Mouse (Mus musculus) CH12.LX (cell line): ENCODE results near the gene Rbsn. TPM values are rescaled to one million over a fixed set of nuclear protein-coding genes. Genes with fewer than 3 reads are reported as not detected.

Experiments used
- DNase-seq: peaks from one replicate; pipeline ENCODE4 v3.0.0-alpha.2; 2013; ENCODE audit errors: extremely low read depth
- H3K27ac ChIP-seq: 2 replicates; pipeline ENCODE4 v1.5.1; 2012; ENCODE audit warnings: low read depth, mild to moderate bottlenecking, control low read depth, moderate library complexity; ENCODE audit not compliant: insufficient read depth
- H3K27me3 ChIP-seq: replicated peaks from 2 replicates; pipeline ENCODE3; 2012; ENCODE audit warnings: inconsistent platforms
- H3K36me3 ChIP-seq, 2 experiments: replicated peaks in 1 of 2; 2 replicates each; pipeline versions ENCODE3 to v1.6.1; 2012; ENCODE audit warnings: inconsistent platforms in 1 of 2, low read length in 1 of 2, mild to moderate bottlenecking in 1 of 2, mixed read lengths in 1 of 2, moderate library complexity in 1 of 2; ENCODE audit not compliant: control insufficient read depth in 1 of 2, insufficient read depth in 1 of 2
- H3K4me1 ChIP-seq, 2 experiments: 2 replicates each; pipeline ENCODE4 v1.6.1; 2012; ENCODE audit warnings: inconsistent platforms in 1 of 2, moderate library complexity in 1 of 2; ENCODE audit not compliant: insufficient read depth in 2 of 2, control insufficient read depth in 1 of 2
- H3K4me2 ChIP-seq: 2 replicates; pipeline ENCODE4 v1.6.1; 2012; ENCODE audit warnings: low read depth, mild to moderate bottlenecking, control low read depth; ENCODE audit not compliant: poor library complexity, insufficient read depth, severe bottlenecking
- H3K4me3 ChIP-seq, 3 experiments: fragments of 150-350 bp in 1 of 3; sonication (generic) in 1 of 3; replicated peaks in 1 of 3; 2 replicates each; pipeline versions ENCODE3 to v1.5.1; 2011 to 2012; ENCODE audit warnings: low read depth in 2 of 3, low read length in 2 of 3, mild to moderate bottlenecking in 2 of 3, moderate library complexity in 2 of 3, control low read depth in 1 of 3, improper control_type of control experiment in 1 of 3, inconsistent platforms in 1 of 3, mixed read lengths in 1 of 3; ENCODE audit not compliant: poor library complexity in 1 of 3
- H3K79me2 ChIP-seq: replicated peaks from 2 replicates; pipeline ENCODE4 v1.6.1; 2012; ENCODE audit warnings: mild to moderate bottlenecking, moderate library complexity; ENCODE audit not compliant: control insufficient read depth, poor library complexity, insufficient read depth, severe bottlenecking; ENCODE audit errors: extremely low read depth
- H3K9ac ChIP-seq: 2 replicates; pipeline ENCODE4 v1.6.1; 2012; ENCODE audit warnings: low read depth, mild to moderate bottlenecking, control low read depth, moderate library complexity; ENCODE audit not compliant: insufficient read depth
- H3K9me3 ChIP-seq: replicated peaks from 2 replicates; pipeline ENCODE3; 2012; ENCODE audit warnings: low read length, inconsistent platforms, mixed read lengths
- BHLHE40 ChIP-seq: IDR thresholded peaks from 2 replicates; pipeline ENCODE4 v1.6.1; 2011; ENCODE audit warnings: mild to moderate bottlenecking, low read depth, low read length, improper control_type of control experiment
- CHD2 ChIP-seq: IDR thresholded peaks from 2 replicates; pipeline ENCODE4 v1.6.1; 2011; ENCODE audit warnings: low read length, improper control_type of control experiment
- IRF4 ChIP-seq: IDR thresholded peaks from 2 replicates; pipeline ENCODE4 v1.6.1; 2014; ENCODE audit warnings: low read depth, mild to moderate bottlenecking, inconsistent platforms, low read length, improper control_type of control experiment
- JUN ChIP-seq: IDR thresholded peaks from 2 replicates; pipeline ENCODE4 v1.6.1; 2011; ENCODE audit warnings: low read depth, mild to moderate bottlenecking, low read length, improper control_type of control experiment, moderate library complexity; ENCODE audit not compliant: insufficient read depth
- MAFK ChIP-seq: IDR thresholded peaks from 2 replicates; pipeline ENCODE4 v1.6.1; 2011; ENCODE audit warnings: low read length, improper control_type of control experiment; ENCODE audit not compliant: insufficient replicate concordance
- MAX ChIP-seq: IDR thresholded peaks from 2 replicates; pipeline ENCODE4 v1.6.1; 2011; ENCODE audit warnings: low read length, improper control_type of control experiment
- MEF2A ChIP-seq: IDR thresholded peaks from 2 replicates; pipeline ENCODE4 v1.6.1; 2014; ENCODE audit warnings: low read depth, mild to moderate bottlenecking, inconsistent platforms, low read length, improper control_type of control experiment, borderline replicate concordance
- MXI1 ChIP-seq: IDR thresholded peaks from 2 replicates; pipeline ENCODE4 v1.6.1; 2011; ENCODE audit warnings: mild to moderate bottlenecking, low read depth, low read length, improper control_type of control experiment
- MYC ChIP-seq: IDR thresholded peaks from 2 replicates; pipeline ENCODE4 v1.6.1; 2011; ENCODE audit warnings: low read depth, mild to moderate bottlenecking, improper control_type of control experiment, low read length
- POLR2A ChIP-seq: IDR thresholded peaks from 2 replicates; pipeline ENCODE4 v1.6.1; 2011; ENCODE audit warnings: low read depth, mild to moderate bottlenecking, improper control_type of control experiment, low read length
- POLR2AphosphoS2 ChIP-seq: IDR thresholded peaks from 2 replicates; pipeline ENCODE4 v1.6.1; 2011; ENCODE audit warnings: low read depth, low read length, improper control_type of control experiment
- RCOR1 ChIP-seq: conservative IDR thresholded peaks from 2 replicates; pipeline ENCODE4 v1.6.1; 2012; ENCODE audit warnings: low read depth, mild to moderate bottlenecking, inconsistent platforms, low read length, improper control_type of control experiment
- SMC3 ChIP-seq: IDR thresholded peaks from 2 replicates; pipeline ENCODE4 v1.6.1; 2011; ENCODE audit warnings: low read depth, low read length, improper control_type of control experiment
- TBP ChIP-seq: conservative IDR thresholded peaks from 2 replicates; pipeline ENCODE4 v1.6.1; 2011; ENCODE audit warnings: low read depth, low read length, improper control_type of control experiment
- TCF12 ChIP-seq: IDR thresholded peaks from 2 replicates; pipeline ENCODE4 v1.6.1; 2014; ENCODE audit warnings: low read depth, mild to moderate bottlenecking, inconsistent platforms, low read length, improper control_type of control experiment
- UBTF ChIP-seq: IDR thresholded peaks from 2 replicates; pipeline ENCODE4 v1.6.1; 2012; ENCODE audit warnings: low read depth, mild to moderate bottlenecking, inconsistent platforms, low read length, improper control_type of control experiment, moderate library complexity
- USF1 ChIP-seq: IDR thresholded peaks from 2 replicates; pipeline ENCODE4 v1.6.1; 2014; ENCODE audit warnings: low read depth, mild to moderate bottlenecking, inconsistent platforms, low read length, improper control_type of control experiment
- USF2 ChIP-seq: conservative IDR thresholded peaks from 2 replicates; pipeline ENCODE4 v1.6.1; 2011; ENCODE audit warnings: low read depth, low read length, improper control_type of control experiment
- ZC3H11A ChIP-seq: IDR thresholded peaks from 2 replicates; pipeline ENCODE4 v1.6.1; 2012; ENCODE audit warnings: low read depth, mild to moderate bottlenecking, inconsistent platforms, low read length, improper control_type of control experiment
- ZKSCAN1 ChIP-seq: IDR thresholded peaks from 2 replicates; pipeline ENCODE4 v1.6.1; 2012; ENCODE audit warnings: low read depth, inconsistent platforms, low read length, improper control_type of control experiment, borderline replicate concordance
- dilution Hi-C: fragments of 300-500 bp; cut with MboI; formaldehyde crosslinking; loops from 2 replicates; pipeline ENCODE4 v1.14.3; 2020; ENCODE audit warnings: low sequenced_read_pairs; ENCODE audit not compliant: extremely low pct_unique_long_range_greater_than_20kb, extremely low pct_ligation_motif_present
- in situ Hi-C: fragments of 300-500 bp; cut with MboI; formaldehyde crosslinking; loops from 3 replicates; pipeline ENCODE4 v1.14.3; 2019; ENCODE audit warnings: low sequenced_read_pairs, low pct_ligation_motif_present, low pct_unique_long_range_greater_than_20kb, mixed read lengths
- polyA plus RNA-seq: library from polyadenylated mRNA; unstranded; fragments of >175 nt; gene quantifications from 2 replicates; pipeline ENCODE4 v1.2.1, GENCODE M21; 2012; ENCODE audit warnings: low read depth; ENCODE audit not compliant: insufficient read length
- total RNA-seq, 2 experiments: library from RNA; depleted of rRNA; stranded (reverse); fragments of 300-350 nt in 1 of 2; fragments of >200 nt in 1 of 2; gene quantifications; 2 replicates each; pipeline ENCODE4 v1.2.3; 2012 to 2014

Rbsn gene
- total and polyA plus RNA-seq, 3 experiments, result 10.4 to 12.3 (median 11.7) TPM

DNA sequence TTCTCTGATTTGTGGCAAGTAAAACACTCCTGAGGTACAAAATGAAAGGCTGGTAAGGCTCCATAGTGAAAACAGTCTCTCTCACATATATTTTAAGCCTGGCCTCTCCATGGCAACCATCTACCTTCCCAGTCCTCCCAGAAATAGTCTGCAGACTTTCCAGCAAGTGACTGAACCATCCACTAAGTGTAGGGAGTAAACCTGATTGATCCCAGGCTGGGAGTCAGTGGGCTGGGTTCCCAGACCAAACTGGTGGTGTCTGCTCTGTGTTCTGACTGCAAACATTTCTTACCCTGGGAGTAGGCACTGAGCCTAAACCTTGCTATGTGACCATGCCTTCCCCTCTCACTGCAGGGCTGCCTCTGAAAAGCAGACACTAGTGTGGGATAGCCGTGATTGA is 10.3 kb upstream of the Rbsn start:
- Histone ChIP-seq H3K4me2 (no peak overlapping the region), H3K27me3 (peaks cover 26% of the 10 kb centered on the region), H3K9ac (no peak overlapping the region), H3K27ac (no peak overlapping the region), H3K4me3 (no peak overlapping the region), H3K79me2 (no peaks in the 10 kb centered on the region), H3K36me3 (no peaks in the 10 kb centered on the region), H3K4me1 (peaks cover under 1 to 18% of the 10 kb centered on the region in 2 experiments; a peak in 3 of 4 replicates), H3K9me3 (peaks cover 3% of the 10 kb centered on the region)
- TF ChIP-seq ZKSCAN1 (no peak), ZC3H11A (no peak), MEF2A (no peak), MAX (no peak), USF2 (no peak), MAFK (no peak), IRF4 (no peak)
- dilution Hi-C loops, result no loop called here
- in situ Hi-C loops, result loop anchor here (5.0 kb wide), 1 partner anchor 42 kb away; no protein-coding TSS in a partner anchor
- no peak for DNase-seq

DNA sequence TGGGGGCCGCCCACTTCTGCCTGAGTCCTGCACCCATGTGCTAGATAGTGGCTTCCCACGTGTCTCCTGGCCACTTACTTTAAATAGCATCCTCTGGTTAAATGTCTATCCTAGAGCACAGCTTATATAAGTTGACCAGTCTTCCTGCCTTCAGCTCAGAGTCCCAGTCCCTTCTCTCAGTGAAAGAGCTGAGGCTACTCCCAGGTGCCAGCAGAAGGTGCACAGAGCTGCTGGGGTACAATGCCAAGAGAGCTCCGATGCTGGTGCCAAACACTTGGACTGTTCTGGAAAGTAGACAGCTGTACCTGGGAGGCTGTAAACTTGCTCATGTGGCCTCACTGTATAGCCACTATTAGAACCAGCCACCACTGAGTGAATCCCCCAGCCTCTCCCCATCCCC is 7.3 kb upstream of the Rbsn start:
- in situ Hi-C loops, result loop anchor here (5.0 kb wide), 1 partner anchor 45 kb away; no protein-coding TSS in a partner anchor
- H3K79me2 ChIP-seq, result no peaks in the 10 kb centered on the region

GRCm38 (mm10) chr6:92221604-92222003 is 6.9 kb upstream of the Rbsn start:
- peaks cover 3% of the 10 kb centered on the region for H3K9me3 ChIP-seq
- H3K4me1 ChIP-seq, result no peaks in the 10 kb centered on the region
- no peak overlapping the region for H3K4me3 ChIP-seq
- H3K9ac ChIP-seq, result no peak overlapping the region
- in situ Hi-C loops, result loop anchor here (5.0 kb wide), 1 partner anchor 46 kb away; no protein-coding TSS in a partner anchor
- TF ChIP-seq USF1 (no peak), TBP (no peak), ZC3H11A (no peak), POLR2AphosphoS2 (no peak)
- TF ChIP-seq, all 38 proteins: peak for 0
- no peaks in the 10 kb centered on the region for H3K36me3 ChIP-seq
- H3K79me2 ChIP-seq, result no peaks in the 10 kb centered on the region
- no peak for DNase-seq
- no peak overlapping the region for H3K4me2 ChIP-seq
- peaks cover 41% of the 10 kb centered on the region for H3K27me3 ChIP-seq
- dilution Hi-C loops, result no loop called here
- H3K27ac ChIP-seq, result no peak overlapping the region

More for the DNA sequence above, 7.3 kb upstream of the Rbsn start:
- no peaks in the 10 kb centered on the region for H3K36me3 ChIP-seq
- no peak overlapping the region for H3K27ac ChIP-seq
- no peak overlapping the region for H3K9ac ChIP-seq
- H3K4me1 ChIP-seq, result no peaks in the 10 kb centered on the region
- dilution Hi-C loops, result no loop called here
- peaks cover 3% of the 10 kb centered on the region for H3K9me3 ChIP-seq
- peaks cover 41% of the 10 kb centered on the region for H3K27me3 ChIP-seq
- DNase-seq, result no peak
- H3K4me3 ChIP-seq, result no peak overlapping the region
- no peak for TF ChIP-seq MEF2A
- no peak for TF ChIP-seq MYC
- TF ChIP-seq SMC3, result no peak
- no peak for TF ChIP-seq BHLHE40
- no peak for TF ChIP-seq TCF12
- TF ChIP-seq TBP, result no peak
- no peak for TF ChIP-seq MXI1
- TF ChIP-seq POLR2A, result no peak
- no peak for TF ChIP-seq RCOR1
- TF ChIP-seq CHD2, result no peak
- TF ChIP-seq UBTF, result no peak
- no peak for TF ChIP-seq JUN
- H3K4me2 ChIP-seq, result no peak overlapping the region
